Mouse (Mus musculus): ENCODE data around the gene Gfi1b. TPM values are rescaled to one million over a fixed set of nuclear protein-coding genes. Genes with fewer than 3 reads are reported as not detected.

Gene Gfi1b
- total RNA-seq, 2 experiments from 2014 or later: not detected

Small RNA genes within 50 kb of the gene (microRNA-seq; reads per million reads assigned to microRNA genes)
- gene Gm22824 (ENCODE audit: borderline replicate concordance in 2 of 2): 0 reads per million in 2 experiments

Other genes starting within 250 kb of the Gfi1b start
- gene Ppp1r26, start 175.2 kb downstream of the Gfi1b start, total RNA-seq (2021): 1 to 10 TPM; 2.0 to 2.4 TPM
- not detected for gene 1700007K13Rik, start 155.7 kb downstream of the Gfi1b start, total RNA-seq (2021)
- 10 to 100 TPM; 25.1 to 25.8 TPM for gene Mrps2, start 153.9 kb downstream of the Gfi1b start, total RNA-seq (2021)
- 1 to 10 TPM in 1 of 2 experiments, under 1 TPM in 1; 0.54 to 1.0 TPM for gene Gbgt1, start 125.1 kb downstream of the Gfi1b start, total RNA-seq (2021)
- gene Gm10134, start 115.9 kb downstream of the Gfi1b start, total RNA-seq (2021): 1 to 10 TPM in 1 of 2 experiments, under 1 TPM in 1; 0.88 to 1.2 TPM
- 10 to 100 TPM in 1 of 2 experiments, 1 to 10 TPM in 1; 8.3 to 11.6 TPM for gene Ralgds, start 108.9 kb downstream of the Gfi1b start, total RNA-seq (2021)
- not detected for gene Cel, start 58.6 kb downstream of the Gfi1b start, total RNA-seq (2021)
- 1 to 10 TPM; 7.3 to 7.6 TPM for gene Gtf3c5, start 38.2 kb downstream of the Gfi1b start, total RNA-seq (2021)
- gene Tsc1, start 19.2 kb upstream of the Gfi1b start, total RNA-seq (2021): 10 to 100 TPM; 26.9 to 32.5 TPM
- not detected for gene Spaca9, start 77.7 kb upstream of the Gfi1b start, total RNA-seq (2021)
- gene Ak8, start 78.2 kb upstream of the Gfi1b start, total RNA-seq (2021): under 1 TPM in 1 of 2 experiments, not detected in 1; 0.19 TPM
- 10 to 100 TPM; 13.7 to 14.1 TPM for gene Gtf3c4, start 218.4 kb upstream of the Gfi1b start, total RNA-seq (2021)
- gene Ddx31, start 218.4 kb upstream of the Gfi1b start, total RNA-seq (2021): 1 to 10 TPM; 3.9 to 5.0 TPM

All from gastrocnemius, postnatal 25 days (tissue).